Mouse (Mus musculus) ES-E14 (cell line): Measurements from ENCODE around the gene Ica1l. TPM values are rescaled to one million over a fixed set of nuclear protein-coding genes. Genes with fewer than 3 reads are reported as not detected.

Experiments
- DNase-seq: peaks from one replicate; pipeline ENCODE4 v3.0.0-alpha.2; 2013; ENCODE audit warnings: low read depth, low spot score
- H3K27ac ChIP-seq: 2 replicates; pipeline ENCODE4 v1.5.1; 2012; ENCODE audit warnings: low read depth, mild to moderate bottlenecking, low read length, moderate library complexity, mixed read lengths; ENCODE audit not compliant: poor library complexity, insufficient read depth, severe bottlenecking
- H3K36me3 ChIP-seq: 2 replicates; pipeline ENCODE4 v1.6.1; 2012; ENCODE audit warnings: mild to moderate bottlenecking, low read length, moderate library complexity, mixed read lengths; ENCODE audit not compliant: control insufficient read depth, poor library complexity, insufficient read depth, severe bottlenecking
- H3K4me1 ChIP-seq, 2 experiments: fragments of 150-350 bp in 1 of 2; sonication (generic) in 1 of 2; 2 replicates each; pipeline ENCODE4 v1.6.1; 2012; ENCODE audit warnings: low read length in 2 of 2, mild to moderate bottlenecking in 1 of 2, mixed read lengths in 1 of 2; ENCODE audit not compliant: control insufficient read depth in 2 of 2, insufficient read depth in 2 of 2, poor library complexity in 1 of 2
- H3K4me3 ChIP-seq, 2 experiments: fragments of 150-350 bp in 1 of 2; sonication (generic) in 1 of 2; 2 replicates each; pipeline ENCODE4 v1.5.1; 2012; ENCODE audit warnings: low read length in 2 of 2, low read depth in 1 of 2, mild to moderate bottlenecking in 1 of 2, mixed read lengths in 1 of 2; ENCODE audit not compliant: insufficient read depth in 1 of 2, poor library complexity in 1 of 2, severe bottlenecking in 1 of 2
- H3K9ac ChIP-seq: 2 replicates; pipeline ENCODE4 v1.6.1; 2012; ENCODE audit warnings: low read depth, mild to moderate bottlenecking, low read length, mixed read lengths; ENCODE audit not compliant: poor library complexity, insufficient read depth, severe bottlenecking
- H3K9me3 ChIP-seq: fragments of 150-350 bp; sonication (generic); 2 replicates; pipeline ENCODE4 v1.6.1; 2012; ENCODE audit warnings: low read depth, mild to moderate bottlenecking, low read length; ENCODE audit not compliant: control insufficient read depth, insufficient read depth
- CHD2 ChIP-seq: IDR thresholded peaks from 2 replicates; pipeline ENCODE4 v1.6.1; 2014; ENCODE audit warnings: mild to moderate bottlenecking, low read depth, low read length, inconsistent platforms
- HCFC1 ChIP-seq: IDR thresholded peaks from 2 replicates; pipeline ENCODE4 v1.6.1; 2012; ENCODE audit warnings: low read length, inconsistent platforms, borderline replicate concordance; ENCODE audit not compliant: insufficient read depth
- MAFK ChIP-seq: IDR thresholded peaks from 2 replicates; pipeline ENCODE4 v1.6.1; 2014; ENCODE audit warnings: mild to moderate bottlenecking, low read depth, low read length, inconsistent platforms; ENCODE audit not compliant: insufficient read depth
- ZC3H11A ChIP-seq: IDR thresholded peaks from 2 replicates; pipeline ENCODE4 v1.6.1; 2012; ENCODE audit warnings: low read depth, mild to moderate bottlenecking, inconsistent platforms, low read length, borderline replicate concordance
- ZNF384 ChIP-seq: IDR thresholded peaks from 2 replicates; pipeline ENCODE4 v1.6.1; 2012; ENCODE audit warnings: low read depth, low read length, inconsistent platforms
- in situ Hi-C, 2 experiments: fragments of 600-800 bp; cut with MboI; formaldehyde crosslinking; loops; one replicate each; pipeline ENCODE4 v1.15.1; 2025; ENCODE audit warnings: low sequenced_read_pairs in 2 of 2, inconsistent platforms in 1 of 2; ENCODE audit not compliant: unreplicated experiment in 2 of 2
- total RNA-seq: library from RNA; depleted of rRNA; stranded (reverse); fragments of 300-350 nt; gene quantifications from 2 replicates; pipeline ENCODE4 v1.2.3, GENCODE M21; 2012

Gene Ica1l
- total RNA-seq, 1 experiment, result 1.3 TPM

- no peaks in the 10 kb centered on the region for H3K9me3 ChIP-seq
- no peak overlapping the region for H3K4me3 ChIP-seq
- no peak for DNase-seq
- H3K27ac ChIP-seq, result no peak overlapping the region
- no peak for TF ChIP-seq HCFC1
- no peak for TF ChIP-seq ZNF384
- TF ChIP-seq CHD2, result no peak
- no peak for TF ChIP-seq ZC3H11A
- TF ChIP-seq MAFK, result no peak
- in situ Hi-C loops, result no loop called here
- H3K36me3 ChIP-seq, result no peaks in the 10 kb centered on the region; the same call in 1 of the 2 replicates
- H3K9ac ChIP-seq, result no peak overlapping the region
- no peaks in the 10 kb centered on the region for H3K4me1 ChIP-seq
These were observed 83.0 kb downstream of the Ica1l start for GRCm38 (mm10) chr1:59959941-59960340.

GRCm38 (mm10) chr1:59957206-59957605, 85.8 kb downstream of the Ica1l start:
- Histone ChIP-seq H3K27ac (no peak overlapping the region), H3K9me3 (no peaks in the 10 kb centered on the region), H3K9ac (no peak overlapping the region), H3K4me1 (no peaks in the 10 kb centered on the region), H3K36me3 (no peaks in the 10 kb centered on the region; the same call in 1 of the 2 replicates), H3K4me3 (no peak overlapping the region)
- DNase-seq, result no peak
- TF ChIP-seq HCFC1 (no peak), ZC3H11A (no peak), ZNF384 (no peak), CHD2 (no peak), MAFK (no peak)
- in situ Hi-C loops, result no loop called here

- peaks cover under 1 to 3% of the 10 kb centered on the region in 2 experiments; a peak in 1 of 4 replicates for H3K4me1 ChIP-seq
- H3K4me3 ChIP-seq, result no peak overlapping the region
- no peak overlapping the region for H3K27ac ChIP-seq
- no peak overlapping the region for H3K9ac ChIP-seq
- DNase-seq, result no peak
- in situ Hi-C loops, result no loop called here
- TF ChIP-seq MAFK (no peak), ZC3H11A (no peak), HCFC1 (no peak), CHD2 (no peak), ZNF384 (no peak)
- no peaks in the 10 kb centered on the region for H3K9me3 ChIP-seq
- H3K36me3 ChIP-seq, result no peaks in the 10 kb centered on the region
These were observed 95.5 kb downstream of the Ica1l start for GRCm38 (mm10) chr1:59947509-59947908.

- in situ Hi-C loops, result no loop called here
- DNase-seq, result no peak
- peaks cover 4 to 5% of the 10 kb centered on the region in 2 experiments; a peak in 3 of 4 replicates for H3K4me1 ChIP-seq
- TF ChIP-seq ZC3H11A, result no peak
- TF ChIP-seq MAFK, result no peak
- no peak for TF ChIP-seq CHD2
- no peak for TF ChIP-seq HCFC1
- no peak for TF ChIP-seq ZNF384
- H3K27ac ChIP-seq, result no peak overlapping the region
- H3K9me3 ChIP-seq, result no peaks in the 10 kb centered on the region
- no peaks in the 10 kb centered on the region for H3K36me3 ChIP-seq
- H3K4me3 ChIP-seq, result no peak overlapping the region
- no peak overlapping the region for H3K9ac ChIP-seq
These were observed 97.0 kb downstream of the Ica1l start for GRCm38 (mm10) chr1:59945969-59946368.

GRCm38 (mm10) chr1:59943825-59944224, 99.2 kb downstream of the Ica1l start:
- no peak for DNase-seq
- TF ChIP-seq MAFK (no peak), ZNF384 (no peak), ZC3H11A (no peak), HCFC1 (no peak), CHD2 (no peak)
- H3K27ac ChIP-seq, result no peak overlapping the region
- H3K4me1 ChIP-seq, result peaks cover 4 to 5% of the 10 kb centered on the region in 2 experiments
- no peak overlapping the region for H3K4me3 ChIP-seq
- H3K9me3 ChIP-seq, result no peaks in the 10 kb centered on the region
- in situ Hi-C loops, result no loop called here
- no peak overlapping the region for H3K9ac ChIP-seq
- H3K36me3 ChIP-seq, result no peaks in the 10 kb centered on the region
